Mouse (Mus musculus): ENCODE data around the gene Arpc2.

DNA sequence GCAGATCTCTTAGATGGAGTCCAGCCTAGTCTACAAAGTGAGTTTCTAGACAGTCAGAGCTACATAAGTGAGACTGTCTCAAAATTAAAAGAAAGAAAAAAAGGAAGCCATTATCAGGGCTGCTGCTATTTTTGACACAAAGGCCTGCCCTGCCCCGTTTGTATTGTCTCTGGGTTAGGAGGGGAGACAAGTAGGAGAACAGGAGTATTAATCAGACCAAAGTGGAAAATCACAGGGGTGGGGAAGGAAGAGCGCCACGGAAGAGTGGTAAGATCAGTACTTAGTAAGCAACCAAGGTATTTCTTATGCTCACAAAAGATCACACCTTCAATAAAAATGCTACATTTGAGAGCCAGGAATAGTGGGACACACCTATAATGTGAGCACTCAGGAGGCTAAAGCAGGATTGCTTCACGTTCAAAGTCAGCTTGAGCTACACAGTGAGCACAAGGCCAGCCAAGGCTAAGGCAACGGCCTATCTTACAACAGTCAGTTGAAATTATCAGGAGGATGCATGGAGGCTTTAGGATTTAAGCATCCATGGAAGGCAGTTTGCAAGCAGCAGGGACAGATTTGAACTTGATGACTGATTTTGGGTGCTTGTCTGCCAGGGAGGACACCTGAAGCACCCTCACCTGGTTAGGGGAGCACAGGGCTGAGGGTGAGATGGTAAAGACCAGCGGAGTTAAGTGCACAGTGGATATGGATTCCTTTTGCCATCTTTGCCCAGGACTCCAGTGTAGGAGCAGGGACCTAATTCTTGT lies 64.6 kb downstream of the Arpc2 start:
- no peak for TF ChIP-seq CTCF (IDR thresholded peaks at IDR 0.05; ENCODE audit: low read depth, low read length)
- no peak for TF ChIP-seq TAL1 (conservative IDR thresholded peaks at IDR 0.05; ENCODE audit: low read depth, low read length)
